Mouse (Mus musculus) CH12.LX (cell line): ENCODE results near the gene Cyp2c23. TPM values are rescaled to one million over a fixed set of nuclear protein-coding genes. Genes with fewer than 3 reads are reported as not detected.

Experiments used
- DNase-seq: peaks from one replicate; pipeline ENCODE4 v3.0.0-alpha.2; 2013; ENCODE audit errors: extremely low read depth
- H3K27ac ChIP-seq: 2 replicates; pipeline ENCODE4 v1.5.1; 2012; ENCODE audit warnings: low read depth, mild to moderate bottlenecking, control low read depth, moderate library complexity; ENCODE audit not compliant: insufficient read depth
- H3K27me3 ChIP-seq: replicated peaks from 2 replicates; pipeline ENCODE3; 2012; ENCODE audit warnings: inconsistent platforms
- H3K36me3 ChIP-seq, 2 experiments: replicated peaks in 1 of 2; 2 replicates each; pipeline versions ENCODE3 to v1.6.1; 2012; ENCODE audit warnings: inconsistent platforms in 1 of 2, low read length in 1 of 2, mild to moderate bottlenecking in 1 of 2, mixed read lengths in 1 of 2, moderate library complexity in 1 of 2; ENCODE audit not compliant: control insufficient read depth in 1 of 2, insufficient read depth in 1 of 2
- H3K4me1 ChIP-seq, 2 experiments: 2 replicates each; pipeline ENCODE4 v1.6.1; 2012; ENCODE audit warnings: inconsistent platforms in 1 of 2, moderate library complexity in 1 of 2; ENCODE audit not compliant: insufficient read depth in 2 of 2, control insufficient read depth in 1 of 2
- H3K4me2 ChIP-seq: 2 replicates; pipeline ENCODE4 v1.6.1; 2012; ENCODE audit warnings: low read depth, mild to moderate bottlenecking, control low read depth; ENCODE audit not compliant: poor library complexity, insufficient read depth, severe bottlenecking
- H3K4me3 ChIP-seq, 3 experiments: fragments of 150-350 bp in 1 of 3; sonication (generic) in 1 of 3; replicated peaks in 1 of 3; 2 replicates each; pipeline versions ENCODE3 to v1.5.1; 2011 to 2012; ENCODE audit warnings: low read depth in 2 of 3, low read length in 2 of 3, mild to moderate bottlenecking in 2 of 3, moderate library complexity in 2 of 3, control low read depth in 1 of 3, improper control_type of control experiment in 1 of 3, inconsistent platforms in 1 of 3, mixed read lengths in 1 of 3; ENCODE audit not compliant: poor library complexity in 1 of 3
- H3K79me2 ChIP-seq: replicated peaks from 2 replicates; pipeline ENCODE4 v1.6.1; 2012; ENCODE audit warnings: mild to moderate bottlenecking, moderate library complexity; ENCODE audit not compliant: control insufficient read depth, poor library complexity, insufficient read depth, severe bottlenecking; ENCODE audit errors: extremely low read depth
- H3K9ac ChIP-seq: 2 replicates; pipeline ENCODE4 v1.6.1; 2012; ENCODE audit warnings: low read depth, mild to moderate bottlenecking, control low read depth, moderate library complexity; ENCODE audit not compliant: insufficient read depth
- H3K9me3 ChIP-seq: replicated peaks from 2 replicates; pipeline ENCODE3; 2012; ENCODE audit warnings: low read length, inconsistent platforms, mixed read lengths
- BHLHE40 ChIP-seq: IDR thresholded peaks from 2 replicates; pipeline ENCODE4 v1.6.1; 2011; ENCODE audit warnings: mild to moderate bottlenecking, low read depth, low read length, improper control_type of control experiment
- CTCF ChIP-seq, 2 experiments: IDR thresholded peaks in 1 of 2; conservative IDR thresholded peaks in 1 of 2; 2 replicates each; pipeline ENCODE4 v1.5.1; 2011 to 2012; ENCODE audit warnings: low read depth in 2 of 2, low read length in 2 of 2, improper control_type of control experiment in 1 of 2, inconsistent platforms in 1 of 2, mild to moderate bottlenecking in 1 of 2, moderate library complexity in 1 of 2
- ELF1 ChIP-seq: IDR thresholded peaks from 2 replicates; pipeline ENCODE4 v1.6.1; 2014; ENCODE audit warnings: low read depth, mild to moderate bottlenecking, inconsistent platforms, low read length, improper control_type of control experiment
- GABPA ChIP-seq: IDR thresholded peaks from 2 replicates; pipeline ENCODE4 v1.6.1; 2012; ENCODE audit warnings: low read depth, low read length, improper control_type of control experiment, inconsistent platforms; ENCODE audit not compliant: insufficient replicate concordance
- HCFC1 ChIP-seq: IDR thresholded peaks from 2 replicates; pipeline ENCODE4 v1.6.1; 2012; ENCODE audit warnings: low read depth, mild to moderate bottlenecking, inconsistent platforms, low read length, improper control_type of control experiment
- JUND ChIP-seq: conservative IDR thresholded peaks from 2 replicates; pipeline ENCODE4 v1.6.1; 2011; ENCODE audit warnings: low read depth, low read length, improper control_type of control experiment
- MAZ ChIP-seq: IDR thresholded peaks from 2 replicates; pipeline ENCODE4 v1.6.1; 2012; ENCODE audit warnings: low read depth, mild to moderate bottlenecking, inconsistent platforms, low read length, improper control_type of control experiment, moderate library complexity
- MYC ChIP-seq: IDR thresholded peaks from 2 replicates; pipeline ENCODE4 v1.6.1; 2011; ENCODE audit warnings: low read depth, mild to moderate bottlenecking, improper control_type of control experiment, low read length
- NELFE ChIP-seq: IDR thresholded peaks from 2 replicates; pipeline ENCODE4 v1.6.1; 2011; ENCODE audit warnings: low read depth, low read length, improper control_type of control experiment
- POLR2AphosphoS2 ChIP-seq: IDR thresholded peaks from 2 replicates; pipeline ENCODE4 v1.6.1; 2011; ENCODE audit warnings: low read depth, low read length, improper control_type of control experiment
- SIN3A ChIP-seq: IDR thresholded peaks from 2 replicates; pipeline ENCODE4 v1.6.1; 2012; ENCODE audit warnings: low read length, improper control_type of control experiment, inconsistent platforms
- UBTF ChIP-seq: IDR thresholded peaks from 2 replicates; pipeline ENCODE4 v1.6.1; 2012; ENCODE audit warnings: low read depth, mild to moderate bottlenecking, inconsistent platforms, low read length, improper control_type of control experiment, moderate library complexity
- USF1 ChIP-seq: IDR thresholded peaks from 2 replicates; pipeline ENCODE4 v1.6.1; 2014; ENCODE audit warnings: low read depth, mild to moderate bottlenecking, inconsistent platforms, low read length, improper control_type of control experiment
- USF2 ChIP-seq: conservative IDR thresholded peaks from 2 replicates; pipeline ENCODE4 v1.6.1; 2011; ENCODE audit warnings: low read depth, low read length, improper control_type of control experiment
- ZMIZ1 ChIP-seq: IDR thresholded peaks from 2 replicates; pipeline ENCODE4 v1.6.1; 2012; ENCODE audit warnings: low read depth, mild to moderate bottlenecking, inconsistent platforms, low read length, improper control_type of control experiment
- ZNF384 ChIP-seq: IDR thresholded peaks from 2 replicates; pipeline ENCODE4 v1.6.1; 2012; ENCODE audit warnings: low read depth, low read length, improper control_type of control experiment, inconsistent platforms
- dilution Hi-C: fragments of 300-500 bp; cut with MboI; formaldehyde crosslinking; loops from 2 replicates; pipeline ENCODE4 v1.14.3; 2020; ENCODE audit warnings: low sequenced_read_pairs; ENCODE audit not compliant: extremely low pct_unique_long_range_greater_than_20kb, extremely low pct_ligation_motif_present
- in situ Hi-C: fragments of 300-500 bp; cut with MboI; formaldehyde crosslinking; loops from 3 replicates; pipeline ENCODE4 v1.14.3; 2019; ENCODE audit warnings: low sequenced_read_pairs, low pct_ligation_motif_present, low pct_unique_long_range_greater_than_20kb, mixed read lengths
- polyA plus RNA-seq: library from polyadenylated mRNA; unstranded; fragments of >175 nt; gene quantifications from 2 replicates; pipeline ENCODE4 v1.2.1, GENCODE M21; 2012; ENCODE audit warnings: low read depth; ENCODE audit not compliant: insufficient read length
- total RNA-seq, 2 experiments: library from RNA; depleted of rRNA; stranded (reverse); fragments of 300-350 nt in 1 of 2; fragments of >200 nt in 1 of 2; gene quantifications; 2 replicates each; pipeline ENCODE4 v1.2.3; 2012 to 2014

Gene Cyp2c23
- total and polyA plus RNA-seq, 3 experiments, result 0.11 to 0.13 TPM; not detected in 1

DNA sequence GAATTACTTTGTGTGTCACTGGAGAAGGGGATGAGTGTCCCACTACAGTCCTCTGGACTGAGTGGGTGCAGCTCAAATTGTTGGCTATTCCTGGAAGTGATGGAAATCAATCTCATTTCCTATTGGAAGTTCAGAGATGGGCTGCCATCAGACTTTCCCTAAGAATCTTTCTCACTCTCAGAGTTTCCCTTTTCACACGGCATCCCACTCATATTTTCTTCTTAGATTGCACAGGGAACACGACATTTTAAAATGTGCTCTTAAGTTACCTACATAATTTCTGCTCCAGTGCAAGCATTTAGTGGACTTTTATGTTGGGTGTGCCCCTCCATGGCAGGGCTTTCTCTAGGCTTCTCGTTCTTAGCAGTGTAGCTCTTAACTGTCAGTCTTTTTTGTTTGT is 51.2 kb downstream of the Cyp2c23 start:
- in situ Hi-C loops, result no loop called here

DNA sequence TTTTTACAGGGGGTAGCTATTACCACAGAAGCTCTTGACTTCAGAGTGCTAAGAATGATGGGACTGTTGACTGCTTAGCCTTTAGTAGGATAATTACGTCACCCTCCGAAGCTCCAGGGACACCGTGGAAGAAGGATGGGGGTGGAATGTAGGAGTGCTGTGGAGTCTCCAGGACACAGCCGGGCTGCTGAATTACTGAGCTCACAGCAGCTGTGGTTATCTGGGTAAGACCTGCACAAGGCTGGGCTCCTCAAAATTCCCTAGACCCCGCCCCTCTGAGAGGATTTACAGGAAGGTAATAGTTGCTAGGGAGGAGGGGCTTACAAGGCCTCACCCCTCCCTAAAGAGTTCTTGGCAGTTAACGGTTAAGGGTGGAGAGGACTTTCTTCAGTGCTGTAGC is 52.3 kb downstream of the Cyp2c23 start:
- TF ChIP-seq MYC (no peak), JUND (no peak), POLR2AphosphoS2 (no peak), ZMIZ1 (no peak), SIN3A (no peak), NELFE (no peak), GABPA (no peak), ZNF384 (no peak), USF2 (no peak), USF1 (no peak), MAZ (no peak), UBTF (no peak), HCFC1 (no peak)
- TF ChIP-seq, all 38 proteins: peak for 0
- Histone ChIP-seq H3K9me3 (no peaks in the 10 kb centered on the region), H3K36me3 (no peaks in the 10 kb centered on the region), H3K4me3 (no peak overlapping the region), H3K4me1 (peaks cover 2 to 12% of the 10 kb centered on the region in 2 experiments; a peak in 3 of 4 replicates), H3K27ac (no peak overlapping the region), H3K9ac (no peak overlapping the region), H3K79me2 (no peaks in the 10 kb centered on the region), H3K27me3 (no peaks in the 10 kb centered on the region), H3K4me2 (no peak overlapping the region)
- DNase-seq, result no peak
- dilution Hi-C loops, result no loop called here
- in situ Hi-C loops, result no loop called here

More for the DNA sequence above, 51.2 kb downstream of the Cyp2c23 start:
- dilution Hi-C loops, result no loop called here
- Histone ChIP-seq H3K79me2 (no peaks in the 10 kb centered on the region), H3K36me3 (no peaks in the 10 kb centered on the region), H3K27me3 (no peaks in the 10 kb centered on the region), H3K4me1 (peaks cover 2 to 12% of the 10 kb centered on the region in 2 experiments; a peak in 3 of 4 replicates), H3K9me3 (no peaks in the 10 kb centered on the region), H3K27ac (no peak overlapping the region), H3K4me3 (no peak overlapping the region), H3K9ac (no peak overlapping the region), H3K4me2 (no peak overlapping the region)
- DNase-seq, result no peak
- no peak for TF ChIP-seq MAZ
- TF ChIP-seq NELFE, result no peak
- no peak for TF ChIP-seq ELF1
- no peak for TF ChIP-seq GABPA
- no peak for TF ChIP-seq UBTF
- TF ChIP-seq CTCF (conservative IDR thresholded peaks at IDR 0.05 in 1 of 2, IDR thresholded peaks at IDR 0.05 in 1 of 2; ENCODE audit: low read depth in 2 of 2, low read length in 2 of 2), result no peak
- no peak for TF ChIP-seq BHLHE40
- TF ChIP-seq ZNF384, result no peak
